In the genomic region with DNA sequence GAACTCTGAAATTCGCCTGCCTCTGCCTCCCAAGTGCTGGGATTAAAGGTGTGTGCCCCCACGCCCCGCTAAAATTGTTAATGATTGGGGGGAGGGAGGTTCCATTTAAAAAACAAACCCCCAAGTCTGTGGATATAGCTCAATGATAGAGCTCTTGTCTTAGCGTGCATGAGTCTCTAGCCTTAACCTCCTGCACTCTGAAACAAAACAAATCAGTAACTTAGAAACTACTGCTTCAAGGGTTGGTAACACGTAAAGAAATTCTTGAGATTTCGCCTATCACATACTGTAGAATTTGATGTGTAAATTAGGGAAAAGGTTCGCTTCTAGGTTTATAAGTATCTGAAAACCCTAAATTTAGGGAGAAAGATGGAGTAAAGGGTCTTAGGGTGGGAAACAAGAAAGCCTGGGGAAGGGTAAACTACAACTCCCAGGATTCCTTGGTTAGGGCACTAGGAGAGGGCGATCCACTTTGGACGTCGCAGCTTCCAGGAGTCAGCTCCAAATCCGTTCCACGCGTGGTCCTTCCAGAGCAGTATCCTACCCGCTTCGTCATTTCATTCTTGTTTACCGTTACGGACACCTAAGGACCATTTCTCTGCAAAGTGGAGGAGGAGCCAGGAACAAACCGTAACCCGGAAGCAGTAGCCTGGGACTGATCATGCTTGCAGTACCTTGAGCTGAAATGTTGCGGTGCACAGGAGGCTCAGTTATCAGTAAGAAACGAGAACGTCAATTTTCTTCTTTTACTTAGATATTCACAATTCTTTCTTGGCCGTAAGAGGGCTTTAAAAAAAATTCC, we compare ENCODE assay signal across 8 mouse cellular contexts. TPM values are rescaled to one million over a fixed set of nuclear protein-coding genes. Genes with fewer than 3 reads are reported as not detected.
DNase-seq lines count a peak whose midpoint lies in the region; ATAC-seq and TF ChIP-seq lines count a peak whose summit lies in the region.

Mtrf1 (plus strand) TSS at position 452 of the 802 bp plus-strand sequence.

- peak within 1 kb of the TSS; percentile 79 for H3K4me3 ChIP-seq in ES-Bruce4 (ENCODE audit: low read depth, low read length)
- H3K4me3 ChIP-seq in forebrain, embryonic 14.5 days (ENCODE audit: low read depth, low read length) = peak within 1 kb of the TSS; percentile 49
- H3K4me3 ChIP-seq in neural tube, embryonic 14.5 days (ENCODE audit: low read depth, low read length) = peak within 1 kb of the TSS; percentile 64
- H3K4me3 ChIP-seq in testis, adult 2 months (ENCODE audit: control insufficient read depth, low read depth, low read length) = peak within 1 kb of the TSS; percentile 99

- H3K36me3 ChIP-seq in ES-Bruce4 (ENCODE audit: control insufficient read depth, insufficient read depth, low read length, poor library complexity, severe bottlenecking) = 0 out of 2 replicates have a peak, but pooled peaks cover 4% of the 10 kb centered on the region
- H3K36me3 ChIP-seq in forebrain, embryonic 14.5 days (ENCODE audit: control insufficient read depth, insufficient read depth, low read length) = peaks cover 11% of the 10 kb centered on the region; the same call in 1 of the 2 replicates
- peaks cover 7% of the 10 kb centered on the region; the same call in 1 of the 2 replicates for H3K36me3 ChIP-seq in neural tube, embryonic 14.5 days (ENCODE audit: control insufficient read depth, insufficient read depth, low read length)
- H3K36me3 ChIP-seq in testis, adult 2 months (ENCODE audit: control insufficient read depth, insufficient read depth, low read length) = no peaks in the 10 kb centered on the region

- intact Hi-C loops in heart, postnatal 36 days (cut with DNase I) = loop anchor here (5.0 kb wide), 1 partner anchor 190 kb away; the partner anchor contains the start of gene Sugt1

- TF ChIP-seq EP300 in ES-Bruce4 (IDR thresholded peaks at IDR 0.05; ENCODE audit: insufficient read depth, low read depth, low read length) = no peak

- peak; percentile 89 for DNase-seq in forebrain, embryonic 14.5 days (ENCODE audit: low spot score)
- peak; percentile 58 to 73 for DNase-seq in heart, postnatal 36 days
- DNase-seq in layer of hippocampus, adult 18-20 months (ENCODE audit: low spot score in 2 of 2) = peak; percentile 61 to 81
- peak; percentile 51 to 71 for DNase-seq in lung, adult 18-20 months

- peak; percentile 93 for ATAC-seq in cerebellum, adult (ENCODE audit: insufficient number of reproducible peaks, low FRiP score, low TSS enrichment)
- ATAC-seq in forebrain, embryonic 14.5 days = peak; percentile 96
- ATAC-seq in neural tube, embryonic 14.5 days (ENCODE audit: low read depth) = peak; percentile 95

- H3K27me3 ChIP-seq in ES-Bruce4 (ENCODE audit: control insufficient read depth, insufficient read depth, low read length, poor library complexity, severe bottlenecking) = no peaks in the 10 kb centered on the region
- no peaks in the 10 kb centered on the region for H3K27me3 ChIP-seq in forebrain, embryonic 14.5 days (replicated peaks; ENCODE audit: control insufficient read depth, insufficient read depth, low read length)
- H3K27me3 ChIP-seq in neural tube, embryonic 14.5 days (ENCODE audit: control insufficient read depth, insufficient read depth, low read length) = no peaks in the 10 kb centered on the region
- no peaks in the 10 kb centered on the region for H3K27me3 ChIP-seq in testis, adult 2 months (ENCODE audit: control insufficient read depth, insufficient read depth, low read length)

- 21% methylated on average over 23 of the region's 23 CpGs for WGBS in forebrain, embryonic 14.5 days
- WGBS in neural tube, embryonic 14.5 days = 21% methylated on average over 23 of the region's 23 CpGs

- TF ChIP-seq POLR2A in ES-Bruce4 (IDR thresholded peaks at IDR 0.05; ENCODE audit: insufficient read depth, low read length) = no peak
- peak; percentile 57 for TF ChIP-seq POLR2A in testis, adult 2 months (IDR thresholded peaks at IDR 0.05; ENCODE audit: control insufficient read depth, low read depth, low read length)

- TF ChIP-seq CTCF in ES-Bruce4 (IDR thresholded peaks at IDR 0.05; ENCODE audit: low read depth, low read length) = no peak
- TF ChIP-seq CTCF in testis, adult 2 months (IDR thresholded peaks at IDR 0.05; ENCODE audit: control insufficient read depth, insufficient read depth, insufficient replicate concordance, low read depth, low read length) = no peak

- 0 out of 2 replicates have a peak within 1 kb of the TSS, but pooled peaks have one; percentile 33 for H3K27ac ChIP-seq in ES-Bruce4 (ENCODE audit: insufficient read depth, low read length)
- H3K27ac ChIP-seq in forebrain, embryonic 14.5 days (ENCODE audit: low read depth, low read length) = peak within 1 kb of the TSS; percentile 83
- peak within 1 kb of the TSS; percentile 95 for H3K27ac ChIP-seq in neural tube, embryonic 14.5 days (ENCODE audit: low read depth, low read length)
- H3K27ac ChIP-seq in testis, adult 2 months (ENCODE audit: control insufficient read depth, insufficient read depth, low read depth, low read length) = peak within 1 kb of the TSS; percentile 98

- H3K4me2 ChIP-seq in forebrain, embryonic 14.5 days (ENCODE audit: low read length) = peak within 1 kb of the TSS; percentile 54
- peak within 1 kb of the TSS; percentile 65 for H3K4me2 ChIP-seq in neural tube, embryonic 14.5 days (ENCODE audit: low read depth, low read length)

- no peaks in the 10 kb centered on the region for H3K9me3 ChIP-seq in ES-Bruce4 (replicated peaks; ENCODE audit: control insufficient read depth, insufficient read depth, low read length, poor library complexity, severe bottlenecking)
- H3K9me3 ChIP-seq in forebrain, embryonic 14.5 days (replicated peaks; ENCODE audit: control insufficient read depth, low read length) = no peaks in the 10 kb centered on the region
- no peaks in the 10 kb centered on the region for H3K9me3 ChIP-seq in neural tube, embryonic 14.5 days (ENCODE audit: control insufficient read depth, low read length)

- H3K9ac ChIP-seq in ES-Bruce4 (ENCODE audit: low read depth, poor library complexity, severe bottlenecking) = peak within 1 kb of the TSS; percentile 19
- peak within 1 kb of the TSS; percentile 68 for H3K9ac ChIP-seq in forebrain, embryonic 14.5 days (ENCODE audit: low read length)
- peak within 1 kb of the TSS; percentile 66 for H3K9ac ChIP-seq in neural tube, embryonic 14.5 days (replicated peaks; ENCODE audit: low read depth, low read length)

- H3K4me1 ChIP-seq in ES-Bruce4 (ENCODE audit: control insufficient read depth, insufficient read depth, low read length) = no peaks in the 10 kb centered on the region
- H3K4me1 ChIP-seq in forebrain, embryonic 14.5 days (ENCODE audit: control insufficient read depth, insufficient read depth, low read length) = peaks cover 4% of the 10 kb centered on the region; the same call in 1 of the 2 replicates
- peaks cover 4% of the 10 kb centered on the region; the same call in 1 of the 2 replicates for H3K4me1 ChIP-seq in neural tube, embryonic 14.5 days (ENCODE audit: control insufficient read depth, insufficient read depth, low read length)
- peaks cover 2% of the 10 kb centered on the region; the same call in 1 of the 2 replicates for H3K4me1 ChIP-seq in testis, adult 2 months (ENCODE audit: control insufficient read depth, insufficient read depth, low read length)

RNA-seq across cellular contexts. Expression of gene Mtrf1, which starts in this region (rescaled TPM):
- 9.3 and 11.0 TPM in 2 replicates for polyA plus RNA-seq in ES-Bruce4 (2011; ENCODE audit: insufficient read depth, insufficient read length, low read depth, missing spikeins)
- 11.3 and 13.4 TPM in 2 replicates for polyA plus RNA-seq in forebrain, embryonic 14.5 days (2014; fragmentation: Nextera tagmentation; extraction: Ambion mirVana)
- total RNA-seq in heart, postnatal 36 days (2021) = 1 to 10 TPM; 7.9 to 8.0 TPM
- 1 to 10 TPM; 5.5 to 6.8 TPM for total RNA-seq in layer of hippocampus, adult 18-20 months (2021)
- polyA plus RNA-seq in neural tube, embryonic 14.5 days (2014; fragmentation: Nextera tagmentation; extraction: Ambion mirVana) = 11.6 and 12.9 TPM in 2 replicates
- 3.0 and 3.5 TPM in 2 replicates for polyA plus RNA-seq in testis, adult 2 months (2012; rRNA removed)

Comparison
In these comparisons a context has a peak if more than half of its experiments do, and no peak if none do; other contexts are left out.
1. Peak in every context shown above with its lines: DNase-seq, ATAC-seq, H3K4me3 ChIP-seq and H3K27ac ChIP-seq.
2. H3K27ac ChIP-seq: peak in every context shown above with its lines; median percentile 98 in testis, adult 2 months; 95 in neural tube, embryonic 14.5 days; 83 in forebrain, embryonic 14.5 days; 33 in ES-Bruce4.
3. H3K4me3 ChIP-seq: peak in every context shown above with its lines; median percentile 99 in testis, adult 2 months; 79 in ES-Bruce4; 64 in neural tube, embryonic 14.5 days; 49 in forebrain, embryonic 14.5 days.